Mouse (Mus musculus) heart, embryonic 13.5 days (tissue): ENCODE measurements around the gene Plac1. TPM values are rescaled to one million over a fixed set of nuclear protein-coding genes. Genes with fewer than 3 reads are reported as not detected.
A peak's percentile ranks its signal among the peaks of the same experiment; 100 is the strongest.

Experiments
- ATAC-seq: fragments of 200-750 bp; cut with Nextera tagmentation; 2 replicates; pipeline ENCODE4 v1.8.0; 2017; ENCODE audit warnings: moderate TSS enrichment; ENCODE audit not compliant: insufficient number of reproducible peaks, low FRiP score, low TSS enrichment; ENCODE audit errors: extremely low read depth
- H3K27ac ChIP-seq: fragments of 300-500 bp; sonication (generic); replicated peaks from 2 replicates; pipeline ENCODE4 v1.5.1; 2015; ENCODE audit warnings: moderate library complexity, mild to moderate bottlenecking, inconsistent platforms
- H3K27me3 ChIP-seq: fragments of 300-500 bp; sonication (generic); replicated peaks from 2 replicates; pipeline ENCODE4 v1.6.1; 2015; ENCODE audit warnings: mild to moderate bottlenecking, inconsistent platforms
- H3K36me3 ChIP-seq: fragments of 300-500 bp; sonication (generic); 2 replicates; pipeline ENCODE4 v1.6.1; 2015; ENCODE audit warnings: mild to moderate bottlenecking, inconsistent platforms
- H3K4me1 ChIP-seq: fragments of 300-500 bp; sonication (generic); 2 replicates; pipeline ENCODE4 v1.6.1; 2015; ENCODE audit warnings: inconsistent platforms
- H3K4me2 ChIP-seq: fragments of 300-500 bp; sonication (generic); 2 replicates; pipeline ENCODE4 v1.6.1; 2015; ENCODE audit warnings: inconsistent platforms, mild to moderate bottlenecking, moderate library complexity
- H3K4me3 ChIP-seq: fragments of 300-500 bp; sonication (generic); 2 replicates; pipeline ENCODE4 v1.5.1; 2015; ENCODE audit warnings: moderate library complexity, mild to moderate bottlenecking, inconsistent platforms
- H3K9ac ChIP-seq: fragments of 300-500 bp; sonication (generic); 2 replicates; pipeline ENCODE4 v1.6.1; 2015; ENCODE audit warnings: inconsistent platforms, mild to moderate bottlenecking, moderate library complexity
- H3K9me3 ChIP-seq: fragments of 300-500 bp; sonication (generic); 2 replicates; pipeline ENCODE4 v1.6.1; 2016; ENCODE audit warnings: inconsistent platforms
- WGBS: fragments of 180-500 bp; shearing (Covaris S2); methylation state at CpG from one replicate; pipeline ENCODE4 v1.1.7; 2015; ENCODE audit warnings: mixed read lengths; 5-methylcytosine and 5-hydroxymethylcytosine counted together
- polyA plus RNA-seq: library from polyadenylated mRNA; unstranded; fragments of >200 nt; fragmentation: Nextera tagmentation; extraction: Ambion mirVana; gene quantifications from 2 replicates; pipeline ENCODE4 v1.2.1, GENCODE M21; 2015

Plac1 gene
- polyA plus RNA-seq, 1 experiment from 2014 or later = 7.6 TPM

DNA sequence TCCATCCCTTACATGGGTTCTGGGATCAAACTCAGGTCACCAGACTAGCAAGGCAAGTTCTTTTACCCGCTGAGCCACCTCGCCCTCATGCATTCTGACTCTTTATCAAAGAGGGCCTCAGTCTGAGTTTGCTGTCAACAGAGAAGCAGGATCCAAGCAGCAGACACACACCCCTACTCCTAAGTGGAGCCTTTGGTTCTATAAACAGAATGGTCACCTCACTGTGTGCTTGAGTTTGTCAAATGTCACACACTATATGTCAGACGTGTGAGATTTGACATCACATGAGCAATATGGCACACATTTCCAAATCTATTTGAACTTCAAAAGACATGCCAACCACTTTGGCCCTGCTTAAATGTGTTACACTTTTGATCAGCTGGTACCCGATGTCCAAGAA is 42.2 kb downstream of the Plac1 start:
- peak; percentile 73; the same call in 1 of the 2 replicates for ATAC-seq
- peak overlapping the region; percentile 88 for H3K27ac ChIP-seq
- 38% methylated on average over 4 of the region's 4 CpGs for WGBS

DNA sequence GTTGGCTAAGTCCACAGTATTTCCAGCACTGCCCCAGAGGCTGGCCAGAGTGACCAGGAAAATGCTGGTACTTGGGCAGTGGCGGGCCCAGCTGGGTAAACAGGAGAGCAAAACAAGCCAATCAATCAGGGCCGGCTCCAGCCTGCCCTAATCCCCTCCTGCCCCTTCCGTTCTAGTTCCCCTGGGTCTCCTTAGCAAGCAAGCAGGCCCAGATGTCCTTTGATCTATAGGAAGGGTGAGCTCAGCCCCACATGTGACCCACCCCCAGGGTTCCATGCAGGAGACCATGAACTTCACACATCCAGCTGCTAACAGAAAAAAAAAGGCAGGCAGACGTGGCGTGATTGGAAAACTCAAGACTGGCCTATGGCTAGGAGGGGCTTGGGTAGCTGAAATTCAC is 43.5 kb downstream of the Plac1 start:
- peaks cover 21% of the 10 kb centered on the region for H3K4me1 ChIP-seq
- no peak for ATAC-seq
- H3K27ac ChIP-seq = peak overlapping the region; percentile 88
- H3K9ac ChIP-seq = no peak overlapping the region
- WGBS = 42% methylated on average over 5 of the region's 5 CpGs
- no peak overlapping the region for H3K4me2 ChIP-seq
- H3K27me3 ChIP-seq = no peaks in the 10 kb centered on the region
- no peaks in the 10 kb centered on the region for H3K36me3 ChIP-seq
- no peak overlapping the region for H3K4me3 ChIP-seq
- H3K9me3 ChIP-seq = no peaks in the 10 kb centered on the region

More for the DNA sequence above, 42.2 kb downstream of the Plac1 start:
- H3K4me1 ChIP-seq = peaks cover 30% of the 10 kb centered on the region
- H3K9me3 ChIP-seq = no peaks in the 10 kb centered on the region
- H3K9ac ChIP-seq = no peak overlapping the region
- H3K4me3 ChIP-seq = no peak overlapping the region
- H3K4me2 ChIP-seq = no peak overlapping the region
- H3K36me3 ChIP-seq = no peaks in the 10 kb centered on the region
- H3K27me3 ChIP-seq = no peaks in the 10 kb centered on the region

DNA sequence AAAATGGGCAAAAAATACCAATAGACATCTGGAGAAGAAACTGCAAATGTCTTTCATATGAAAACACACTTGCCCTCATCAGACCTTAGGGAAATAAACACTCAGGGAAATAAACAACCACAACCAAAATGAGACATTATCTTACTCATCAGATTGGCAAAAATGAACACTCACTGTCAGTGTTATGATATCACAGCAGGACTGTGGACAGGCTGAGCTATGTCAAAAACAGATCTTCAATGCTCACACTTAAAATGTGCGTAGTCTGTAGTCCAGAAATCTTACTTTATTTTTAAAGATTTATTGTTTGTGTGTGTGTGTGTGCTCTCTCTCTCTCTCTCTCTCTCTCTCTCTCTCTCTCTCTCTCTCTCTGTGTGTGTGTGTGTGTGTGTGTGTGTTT is 51.2 kb downstream of the Plac1 start:
- H3K27ac ChIP-seq = no peak overlapping the region
- no peak overlapping the region for H3K4me3 ChIP-seq
- H3K9ac ChIP-seq = no peak overlapping the region
- WGBS = 71% methylated on average over 1 of the region's 1 CpGs
- no peaks in the 10 kb centered on the region for H3K27me3 ChIP-seq
- no peak overlapping the region for H3K4me2 ChIP-seq
- no peak for ATAC-seq
- no peaks in the 10 kb centered on the region for H3K9me3 ChIP-seq
- H3K4me1 ChIP-seq = no peaks in the 10 kb centered on the region; the same call in 1 of the 2 replicates
- no peaks in the 10 kb centered on the region for H3K36me3 ChIP-seq

DNA sequence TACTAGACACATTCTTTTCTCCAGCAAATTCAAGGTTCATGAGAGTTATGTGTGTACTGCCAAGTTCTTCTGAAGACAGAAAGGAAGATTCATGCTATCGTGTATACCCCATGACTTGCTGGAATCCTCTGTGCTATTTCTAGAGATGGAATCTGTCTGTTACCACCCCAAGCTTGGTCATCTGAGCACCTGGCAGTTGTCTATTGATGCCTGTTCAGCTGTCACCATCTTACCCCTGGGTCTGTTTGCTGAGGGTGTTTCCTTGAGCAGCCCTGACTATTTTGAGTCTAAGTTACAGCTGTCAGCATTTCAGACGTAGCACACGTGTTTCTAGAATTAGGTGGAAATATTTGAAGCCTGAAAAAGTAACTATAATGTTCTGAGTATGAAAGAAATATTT is 60.1 kb downstream of the Plac1 start:
- no peaks in the 10 kb centered on the region for H3K36me3 ChIP-seq
- H3K4me2 ChIP-seq = no peak overlapping the region
- H3K27me3 ChIP-seq = no peaks in the 10 kb centered on the region
- H3K4me3 ChIP-seq = no peak overlapping the region
- H3K9ac ChIP-seq = no peak overlapping the region
- H3K4me1 ChIP-seq = 0 out of 2 replicates have a peak, but pooled peaks cover 3% of the 10 kb centered on the region
- no peaks in the 10 kb centered on the region for H3K9me3 ChIP-seq
- ATAC-seq = no peak
- 40% methylated on average over 3 of the region's 3 CpGs for WGBS
- H3K27ac ChIP-seq = peak overlapping the region; percentile 65

DNA sequence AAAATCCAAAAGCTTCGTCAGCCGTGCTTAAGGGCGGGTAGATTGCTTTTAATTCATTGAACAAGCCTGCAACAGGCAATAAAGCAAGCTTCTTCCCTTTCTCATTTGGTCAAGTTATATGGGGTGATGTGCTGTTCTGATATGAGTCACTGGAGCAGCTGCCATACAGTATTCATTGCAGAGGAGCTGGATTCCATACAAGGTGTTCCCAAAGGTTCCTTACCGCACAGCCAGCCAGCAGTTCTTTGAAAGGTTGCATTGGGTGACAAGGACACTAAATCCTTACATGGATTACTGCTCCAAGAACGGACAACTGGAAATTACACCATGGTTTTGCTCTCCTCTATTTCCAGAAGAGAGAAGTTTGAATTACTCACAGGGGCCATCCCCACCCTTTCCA is 63.6 kb downstream of the Plac1 start:
- Histone ChIP-seq H3K4me3 (no peak overlapping the region), H3K9me3 (no peaks in the 10 kb centered on the region), H3K36me3 (no peaks in the 10 kb centered on the region), H3K27ac (no peak overlapping the region), H3K4me1 (0 out of 2 replicates have a peak, but pooled peaks cover 11% of the 10 kb centered on the region), H3K27me3 (no peaks in the 10 kb centered on the region), H3K9ac (no peak overlapping the region), H3K4me2 (no peak overlapping the region)
- ATAC-seq = no peak
- 85% methylated on average over 5 of the region's 5 CpGs for WGBS

DNA sequence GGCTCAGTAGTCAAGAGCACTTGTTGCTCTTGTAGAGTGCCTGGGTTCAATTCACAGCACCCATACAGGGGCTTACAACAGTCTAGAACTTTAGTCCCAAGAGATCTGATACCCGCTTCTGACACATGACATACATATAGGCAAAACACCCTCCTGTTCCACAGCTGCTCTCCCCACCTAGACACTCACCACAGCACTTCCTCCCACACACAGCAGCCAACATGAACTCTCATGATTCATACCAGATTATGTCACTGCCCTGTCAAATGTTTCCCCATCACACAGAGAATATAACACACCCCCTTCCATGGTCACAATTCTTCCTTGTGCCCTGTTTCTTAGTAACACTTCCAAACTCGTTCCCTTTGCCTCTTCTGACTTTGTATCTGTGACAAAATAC is 71.3 kb downstream of the Plac1 start:
- Histone ChIP-seq H3K9ac (no peak overlapping the region), H3K27ac (peak overlapping the region; percentile 93; the same call in 1 of the 2 replicates), H3K4me1 (peaks cover 26% of the 10 kb centered on the region), H3K4me3 (no peak overlapping the region), H3K4me2 (no peak overlapping the region), H3K36me3 (no peaks in the 10 kb centered on the region), H3K9me3 (no peaks in the 10 kb centered on the region), H3K27me3 (no peaks in the 10 kb centered on the region)
- WGBS = 64% methylated on average over 2 of the region's 2 CpGs
- no peak for ATAC-seq

DNA sequence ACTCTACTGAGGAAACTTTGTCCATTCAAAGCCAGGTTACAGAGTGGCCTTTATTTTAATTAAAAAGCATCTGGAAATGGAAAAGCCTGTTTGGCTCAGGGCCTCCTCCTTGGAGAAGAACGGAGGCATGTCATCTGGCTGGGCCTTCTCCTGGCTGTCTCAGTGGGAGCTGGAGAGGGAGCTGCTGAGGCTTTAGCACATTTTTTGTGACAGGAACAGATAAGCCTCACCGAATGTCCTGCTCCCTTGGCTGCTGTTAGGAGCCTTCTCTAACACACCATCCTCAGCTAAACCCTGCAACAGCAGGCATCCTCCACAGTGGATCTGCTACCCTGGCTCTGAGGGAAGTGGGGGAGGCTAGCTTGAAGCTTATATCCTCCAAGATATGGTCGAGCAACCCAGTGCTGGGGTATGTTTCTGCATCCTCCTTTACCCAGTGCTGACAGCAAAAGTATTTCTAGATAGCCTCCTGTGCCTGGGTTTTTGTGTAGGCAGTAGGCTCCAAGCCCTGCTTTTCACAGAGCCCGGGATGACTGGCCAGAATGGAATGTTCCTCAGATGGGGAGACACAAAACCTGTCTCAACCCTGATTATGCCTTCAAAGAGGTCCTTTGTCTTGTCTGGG is 72.9 kb downstream of the Plac1 start:
- peak; percentile 63 for ATAC-seq
- H3K9me3 ChIP-seq = no peaks in the 10 kb centered on the region
- H3K4me1 ChIP-seq = peaks cover 34% of the 10 kb centered on the region
- H3K27me3 ChIP-seq = no peaks in the 10 kb centered on the region
- no peaks in the 10 kb centered on the region for H3K36me3 ChIP-seq
- peak overlapping the region; percentile 44; the same call in 1 of the 2 replicates for H3K9ac ChIP-seq
- H3K4me2 ChIP-seq = no peak overlapping the region
- peak overlapping the region; percentile 93 for H3K27ac ChIP-seq
- H3K4me3 ChIP-seq = no peak overlapping the region
- WGBS = 16% methylated on average over 4 of the region's 4 CpGs

DNA sequence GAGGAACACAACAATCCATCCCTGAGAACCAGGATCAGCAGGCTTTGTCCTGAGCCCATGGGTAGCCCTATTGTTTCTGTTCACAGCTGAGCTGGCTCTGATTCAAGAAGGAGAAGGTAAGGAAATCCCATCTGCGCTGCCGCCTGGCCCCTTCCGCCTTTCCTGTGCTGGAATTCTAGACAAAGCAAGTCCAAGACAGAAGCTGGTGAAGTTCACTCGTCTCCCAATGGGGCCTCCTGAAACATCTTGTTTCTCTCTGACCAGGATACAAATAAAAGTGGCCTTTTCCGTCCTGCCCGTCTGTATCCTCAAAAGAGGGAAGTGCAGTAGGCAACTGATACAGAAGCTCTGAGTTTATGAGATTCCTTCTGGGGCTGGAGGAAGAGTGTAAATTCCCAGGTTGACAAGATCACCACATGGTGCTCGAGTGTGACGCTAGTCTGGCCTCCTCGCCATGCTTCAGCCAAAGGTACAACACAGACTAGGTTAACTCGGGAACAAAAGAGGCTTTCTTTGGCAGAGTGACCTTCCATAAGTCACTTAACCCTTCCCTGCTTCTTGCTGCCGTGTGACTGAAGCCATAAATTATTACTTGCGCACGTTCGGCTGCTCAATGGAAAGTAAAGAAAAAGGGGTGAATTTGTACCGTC is 73.5 kb downstream of the Plac1 start:
- H3K27me3 ChIP-seq = no peaks in the 10 kb centered on the region
- H3K27ac ChIP-seq = peak overlapping the region; percentile 93
- peak overlapping the region; percentile 44; the same call in 1 of the 2 replicates for H3K9ac ChIP-seq
- H3K9me3 ChIP-seq = no peaks in the 10 kb centered on the region
- H3K4me1 ChIP-seq = peaks cover 40% of the 10 kb centered on the region
- H3K36me3 ChIP-seq = no peaks in the 10 kb centered on the region
- WGBS = 49% methylated on average over 15 of the region's 15 CpGs
- no peak overlapping the region for H3K4me2 ChIP-seq
- H3K4me3 ChIP-seq = no peak overlapping the region
- no peak for ATAC-seq

DNA sequence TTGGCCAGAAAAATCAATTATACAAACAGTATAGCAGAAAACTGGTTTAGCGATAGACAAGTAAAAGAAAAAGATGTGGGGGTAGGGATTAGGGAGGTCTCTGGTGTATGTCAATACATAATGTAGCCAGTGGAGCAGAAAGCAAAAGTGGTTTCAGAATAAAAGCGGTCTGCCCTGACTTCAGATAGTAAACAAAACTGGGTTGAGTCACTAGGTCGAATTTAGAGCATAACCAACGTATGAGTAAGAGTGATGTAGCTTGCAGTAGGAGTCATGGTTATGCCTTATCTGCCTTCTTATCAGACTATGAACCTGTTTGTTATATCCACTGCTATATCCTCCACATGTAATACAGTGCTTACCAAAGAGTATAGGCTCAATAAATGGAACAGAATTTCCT is 77.3 kb downstream of the Plac1 start:
- Histone ChIP-seq H3K27me3 (no peaks in the 10 kb centered on the region), H3K4me1 (peaks cover 46% of the 10 kb centered on the region), H3K9me3 (no peaks in the 10 kb centered on the region), H3K36me3 (no peaks in the 10 kb centered on the region), H3K4me3 (no peak overlapping the region), H3K27ac (peak overlapping the region; percentile 80; the same call in 1 of the 2 replicates), H3K4me2 (no peak overlapping the region), H3K9ac (no peak overlapping the region)
- ATAC-seq = no peak
- WGBS = 55% methylated on average over 4 of the region's 4 CpGs

DNA sequence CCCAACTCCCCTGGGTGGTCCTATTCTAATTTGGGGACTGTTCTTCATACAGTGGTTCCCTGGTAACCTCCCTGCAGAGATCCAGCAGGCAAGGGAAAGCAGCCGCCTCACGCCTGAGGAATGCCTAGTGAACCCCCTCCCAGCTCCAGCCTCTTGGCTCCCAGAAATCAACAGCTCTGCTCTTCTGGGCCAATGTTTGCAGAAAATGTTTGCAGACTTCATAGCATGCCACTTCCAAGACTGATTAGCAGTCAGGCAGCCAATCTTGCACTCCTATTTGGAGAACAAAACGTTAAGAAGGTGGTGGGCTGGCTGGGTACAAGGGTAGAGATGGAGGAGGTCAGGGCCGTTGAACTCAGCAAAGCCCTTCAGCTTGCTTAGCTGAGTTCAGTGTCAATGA is 78.3 kb downstream of the Plac1 start:
- no peak for ATAC-seq
- WGBS = 28% methylated on average over 4 of the region's 4 CpGs

DNA sequence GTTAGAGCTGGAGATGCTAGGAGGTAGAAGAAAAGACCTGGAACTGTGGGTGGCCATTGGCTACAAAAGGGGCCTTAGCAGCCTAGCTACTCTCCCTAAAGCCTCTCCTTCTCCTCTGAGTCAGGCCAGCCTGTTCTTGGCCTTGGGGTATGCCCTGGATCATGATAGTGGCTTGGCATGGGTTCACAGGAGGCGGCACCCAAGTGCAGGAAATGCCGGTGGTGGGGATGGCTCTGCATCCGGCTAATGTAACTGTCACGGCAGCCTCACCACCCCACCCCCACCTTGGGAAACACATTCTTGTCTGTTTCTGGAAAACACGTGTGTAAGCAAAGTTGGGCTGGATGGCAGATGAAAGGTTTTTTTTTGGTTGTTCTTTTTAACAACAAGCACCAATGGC is 78.8 kb downstream of the Plac1 start:
- Histone ChIP-seq H3K9ac (no peak overlapping the region), H3K9me3 (no peaks in the 10 kb centered on the region), H3K4me2 (no peak overlapping the region), H3K4me3 (no peak overlapping the region), H3K36me3 (no peaks in the 10 kb centered on the region), H3K4me1 (peaks cover 32% of the 10 kb centered on the region), H3K27ac (peak overlapping the region; percentile 80), H3K27me3 (no peaks in the 10 kb centered on the region)
- no peak; the same call in 1 of the 2 replicates for ATAC-seq
- WGBS = 24% methylated on average over 5 of the region's 5 CpGs

More for the DNA sequence above, 78.3 kb downstream of the Plac1 start:
- Histone ChIP-seq H3K4me1 (peaks cover 36% of the 10 kb centered on the region), H3K9ac (no peak overlapping the region), H3K4me2 (no peak overlapping the region), H3K9me3 (no peaks in the 10 kb centered on the region), H3K36me3 (no peaks in the 10 kb centered on the region), H3K27me3 (no peaks in the 10 kb centered on the region), H3K27ac (peak overlapping the region; percentile 80), H3K4me3 (no peak overlapping the region)

DNA sequence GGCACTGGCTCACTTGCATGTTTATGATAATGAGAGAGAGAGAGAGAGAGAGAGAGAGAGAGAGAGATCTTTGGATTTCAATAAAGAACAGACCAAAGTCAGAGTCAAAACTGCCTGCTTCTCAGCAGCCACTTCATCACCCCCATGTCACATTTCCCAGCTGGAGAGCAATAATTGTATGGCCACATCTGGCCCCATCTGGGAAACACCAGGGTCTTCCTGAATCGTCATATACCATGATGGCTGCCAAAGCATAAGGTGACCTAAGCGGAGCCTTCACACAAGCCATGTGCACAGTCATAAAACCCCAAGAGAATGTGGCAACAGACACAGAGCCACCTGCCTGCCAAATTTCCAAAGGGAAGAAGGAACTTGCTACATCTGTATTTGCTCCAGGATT is 91.9 kb downstream of the Plac1 start:
- 72% methylated on average over 2 of the region's 2 CpGs for WGBS
- Histone ChIP-seq H3K9ac (no peak overlapping the region), H3K27me3 (no peaks in the 10 kb centered on the region), H3K27ac (no peak overlapping the region), H3K36me3 (no peaks in the 10 kb centered on the region), H3K4me1 (peaks cover 10% of the 10 kb centered on the region), H3K4me3 (no peak overlapping the region), H3K9me3 (no peaks in the 10 kb centered on the region), H3K4me2 (no peak overlapping the region)
- ATAC-seq = no peak
